Mouse (Mus musculus) spleen, postnatal 0 days (tissue): Measurements from ENCODE around the gene Ice1. TPM values are rescaled to one million over a fixed set of nuclear protein-coding genes. Genes with fewer than 3 reads are reported as not detected.

Experiments
- polyA plus RNA-seq: library from polyadenylated mRNA; unstranded; fragments of >200 nt; fragmentation: Nextera tagmentation; extraction: Ambion mirVana; gene quantifications from 2 replicates; pipeline ENCODE4 v1.2.1, GENCODE M21; 2015

Ice1 gene
- polyA plus RNA-seq, result 7.7 and 11.0 TPM in 2 replicates

DNA sequence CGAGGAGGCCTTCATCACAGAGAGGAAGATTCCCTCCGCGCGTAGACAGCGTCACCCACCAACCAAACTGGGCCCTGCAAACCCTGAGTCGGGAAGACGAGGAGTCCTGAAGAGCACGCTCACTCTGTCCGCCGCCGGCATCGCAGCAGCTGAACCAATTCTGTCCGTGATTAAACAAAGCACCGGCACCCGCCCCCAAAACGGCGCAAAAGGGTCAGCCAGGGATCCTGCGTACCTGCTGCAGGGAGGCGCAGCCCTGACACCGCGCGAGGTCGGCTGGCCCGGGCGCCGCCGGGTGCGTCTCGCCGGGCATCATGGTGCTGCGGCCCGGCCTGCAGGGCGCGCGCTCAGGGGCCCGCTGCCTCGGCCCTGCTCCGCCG lies at the start of gene Ice1:
TSS of gene Ice1 (minus strand) at position 353 of the 380 bp plus-strand sequence.

Other genes with a start within 250 kb of the Ice1 start
- 0.52 and 0.98 TPM in 2 replicates for gene Adamts16, start 204.2 kb upstream of the Ice1 start, polyA plus RNA-seq